Mouse (Mus musculus) small intestine, adult 2 months (tissue): ENCODE results near the gene Gsk3a. TPM values are rescaled to one million over a fixed set of nuclear protein-coding genes. Genes with fewer than 3 reads are reported as not detected.

ENCODE experiments used
- H3K27ac ChIP-seq: fragments of 200-500 bp; 2 replicates; pipeline ENCODE4 v1.5.1; 2012; ENCODE audit warnings: low read depth, low read length, control low read depth, inconsistent platforms; ENCODE audit not compliant: insufficient read depth
- H3K27me3 ChIP-seq: fragments of 200-500 bp; 2 replicates; pipeline ENCODE4 v1.6.1; 2012; ENCODE audit warnings: mild to moderate bottlenecking, moderate library complexity, low read length, inconsistent platforms; ENCODE audit not compliant: control insufficient read depth, insufficient read depth
- H3K36me3 ChIP-seq: fragments of 200-500 bp; 2 replicates; pipeline ENCODE4 v1.6.1; 2012; ENCODE audit warnings: mild to moderate bottlenecking, low read length, control low read depth, inconsistent platforms; ENCODE audit not compliant: control insufficient read depth, insufficient read depth
- H3K4me1 ChIP-seq: fragments of 200-500 bp; 2 replicates; pipeline ENCODE4 v1.6.1; 2012; ENCODE audit warnings: low read length, inconsistent platforms, mixed read lengths; ENCODE audit not compliant: control insufficient read depth, insufficient read depth, insufficient read length
- H3K4me3 ChIP-seq: fragments of 200-500 bp; 2 replicates; pipeline ENCODE4 v1.5.1; 2012; ENCODE audit warnings: low read depth, mild to moderate bottlenecking, control low read depth, inconsistent platforms, low read length, moderate library complexity
- CTCF ChIP-seq: fragments of 200-500 bp; IDR thresholded peaks from 2 replicates; pipeline ENCODE4 v1.5.1; 2012; ENCODE audit warnings: low read depth, mild to moderate bottlenecking, control low read depth, inconsistent platforms, low read length, moderate library complexity, mixed read lengths; ENCODE audit not compliant: insufficient replicate concordance, insufficient read length; ENCODE audit errors: extremely low read depth
- POLR2A ChIP-seq: fragments of 200-500 bp; IDR thresholded peaks from 2 replicates; pipeline ENCODE4 v1.6.1; 2012; ENCODE audit warnings: low read depth, mild to moderate bottlenecking, control low read depth, inconsistent platforms, low read length, moderate library complexity
- WGBS: fragments of 180-500 bp; shearing (Covaris S2); methylation state at CpG from one replicate; pipeline ENCODE4 v1.1.7; 2018; 5-methylcytosine and 5-hydroxymethylcytosine counted together
- polyA plus RNA-seq: library from polyadenylated mRNA; depleted of rRNA; stranded (reverse); fragments of >200 nt; gene quantifications from 2 replicates; pipeline ENCODE4 v1.2.3, GENCODE M21; 2012

The Gsk3a gene
- polyA plus RNA-seq, 1 experiment, result 163 TPM

DNA sequence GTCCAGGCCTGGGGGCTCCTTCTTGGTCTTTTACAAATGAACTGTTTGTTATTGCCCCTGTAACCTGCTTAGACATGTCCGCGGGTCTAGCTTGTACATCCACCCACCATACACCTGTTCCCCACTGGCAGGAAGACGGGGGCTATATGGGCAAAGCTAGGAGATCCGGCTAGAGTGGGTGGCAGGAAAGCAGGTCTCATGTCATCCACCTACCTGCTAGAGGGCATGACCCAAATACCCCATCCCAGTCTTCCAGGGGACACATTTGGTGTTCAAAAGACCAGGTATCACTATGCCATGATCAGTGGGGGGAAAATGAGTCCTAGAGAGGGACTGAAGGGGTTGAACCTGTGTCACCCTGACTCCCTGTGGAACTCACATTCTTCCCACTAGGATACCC lies 39.8 kb upstream of the Gsk3a start:
- Histone ChIP-seq H3K27me3 (no peaks in the 10 kb centered on the region), H3K36me3 (peaks cover 5% of the 10 kb centered on the region; the same call in 1 of the 2 replicates), H3K27ac (no peak overlapping the region), H3K4me3 (no peak overlapping the region), H3K4me1 (peaks cover 41% of the 10 kb centered on the region)
- TF ChIP-seq CTCF (no peak), POLR2A (no peak)
- WGBS, result 87% methylated on average over 4 of the region's 4 CpGs

DNA sequence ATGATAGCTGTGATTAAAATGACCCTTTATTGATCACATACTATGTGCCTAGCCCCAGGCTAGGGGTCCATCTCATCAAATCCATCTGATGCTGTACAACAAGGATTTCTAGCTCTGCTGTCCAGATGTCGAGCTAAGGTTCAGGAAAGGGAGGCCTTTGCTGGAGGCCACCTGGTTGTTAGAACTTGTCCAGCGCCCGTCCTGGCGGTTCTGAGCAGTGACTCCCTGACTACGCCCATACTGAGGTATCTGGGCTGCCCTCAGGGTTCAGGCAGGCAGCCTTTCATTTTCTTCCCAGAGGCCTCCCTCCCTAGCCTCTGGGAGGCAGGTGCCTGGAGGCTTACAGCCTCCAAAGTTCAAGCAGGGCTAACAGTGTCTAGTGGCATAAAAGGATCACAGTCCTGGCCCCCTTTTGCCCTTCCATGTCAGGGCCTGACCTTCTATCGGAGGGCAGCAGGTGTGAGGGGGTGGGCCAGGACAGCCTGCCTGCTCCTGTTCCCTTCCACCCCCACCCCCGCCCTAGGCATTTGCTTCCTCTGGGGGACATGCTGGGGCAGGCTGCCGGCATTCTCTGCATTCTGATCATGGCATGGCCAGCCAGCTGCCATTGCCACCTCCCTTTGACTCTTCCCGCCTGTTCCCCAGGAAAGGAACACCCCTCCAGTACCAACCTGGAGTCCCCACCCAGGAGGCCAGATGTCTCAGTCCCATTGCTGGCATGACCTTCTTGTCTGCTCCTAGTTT lies 38.1 kb upstream of the Gsk3a start:
- no peak for TF ChIP-seq POLR2A
- no peak for TF ChIP-seq CTCF
- Histone ChIP-seq H3K27ac (no peak overlapping the region), H3K27me3 (no peaks in the 10 kb centered on the region), H3K4me3 (no peak overlapping the region), H3K36me3 (peaks cover 17% of the 10 kb centered on the region), H3K4me1 (peaks cover 34% of the 10 kb centered on the region)
- 30% methylated on average over 9 of the region's 9 CpGs for whole genome bisulfite sequencing

DNA sequence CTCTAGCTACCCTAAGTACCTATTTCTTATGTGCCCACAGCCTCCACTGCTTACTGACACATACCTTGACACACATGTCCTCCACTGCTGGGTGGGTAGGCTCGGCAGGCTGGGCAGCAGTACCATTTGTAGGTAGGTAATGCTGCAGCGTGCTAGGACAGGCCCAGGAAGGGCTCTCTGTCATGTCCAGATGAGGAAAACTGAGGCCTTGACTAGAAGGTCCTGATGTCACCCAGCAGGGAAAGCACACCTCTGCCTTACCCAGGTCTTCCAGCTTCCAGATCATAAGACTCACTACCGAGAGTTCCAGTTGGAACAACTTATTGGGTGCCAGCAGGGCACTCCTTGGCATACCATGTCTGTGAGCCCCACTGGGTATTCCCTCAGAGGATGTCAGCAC lies 37.3 kb upstream of the Gsk3a start:
- Histone ChIP-seq H3K4me3 (no peak overlapping the region), H3K36me3 (peaks cover 17% of the 10 kb centered on the region), H3K4me1 (peaks cover 27% of the 10 kb centered on the region), H3K27ac (no peak overlapping the region), H3K27me3 (no peaks in the 10 kb centered on the region)
- WGBS, result 88% methylated on average over 3 of the region's 3 CpGs
- no peak for TF ChIP-seq CTCF

DNA sequence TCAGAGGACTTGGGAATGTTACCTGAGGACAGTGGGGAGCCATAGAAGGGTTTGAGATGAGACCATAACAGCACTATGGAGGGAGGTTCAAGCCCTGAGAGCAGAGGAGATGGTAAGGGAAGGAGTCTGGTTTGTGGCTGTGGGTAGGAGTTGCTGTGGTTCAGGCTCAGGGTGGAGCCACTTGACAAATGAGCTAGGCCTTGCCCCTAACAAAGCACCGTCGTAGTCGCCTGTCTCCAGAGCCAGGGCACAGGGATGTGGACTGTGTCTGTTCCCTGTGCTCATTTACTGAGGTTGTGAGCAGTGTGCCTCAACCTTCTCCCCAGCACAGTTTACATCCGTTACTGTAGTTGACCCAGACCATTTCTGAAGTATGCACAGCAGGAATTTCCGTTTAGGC lies 36.9 kb upstream of the Gsk3a start:
- Histone ChIP-seq H3K36me3 (peaks cover 17% of the 10 kb centered on the region), H3K4me1 (peaks cover 27% of the 10 kb centered on the region), H3K27me3 (no peaks in the 10 kb centered on the region), H3K4me3 (no peak overlapping the region), H3K27ac (no peak overlapping the region)
- WGBS, result 67% methylated on average over 5 of the region's 5 CpGs
- TF ChIP-seq POLR2A, result no peak

DNA sequence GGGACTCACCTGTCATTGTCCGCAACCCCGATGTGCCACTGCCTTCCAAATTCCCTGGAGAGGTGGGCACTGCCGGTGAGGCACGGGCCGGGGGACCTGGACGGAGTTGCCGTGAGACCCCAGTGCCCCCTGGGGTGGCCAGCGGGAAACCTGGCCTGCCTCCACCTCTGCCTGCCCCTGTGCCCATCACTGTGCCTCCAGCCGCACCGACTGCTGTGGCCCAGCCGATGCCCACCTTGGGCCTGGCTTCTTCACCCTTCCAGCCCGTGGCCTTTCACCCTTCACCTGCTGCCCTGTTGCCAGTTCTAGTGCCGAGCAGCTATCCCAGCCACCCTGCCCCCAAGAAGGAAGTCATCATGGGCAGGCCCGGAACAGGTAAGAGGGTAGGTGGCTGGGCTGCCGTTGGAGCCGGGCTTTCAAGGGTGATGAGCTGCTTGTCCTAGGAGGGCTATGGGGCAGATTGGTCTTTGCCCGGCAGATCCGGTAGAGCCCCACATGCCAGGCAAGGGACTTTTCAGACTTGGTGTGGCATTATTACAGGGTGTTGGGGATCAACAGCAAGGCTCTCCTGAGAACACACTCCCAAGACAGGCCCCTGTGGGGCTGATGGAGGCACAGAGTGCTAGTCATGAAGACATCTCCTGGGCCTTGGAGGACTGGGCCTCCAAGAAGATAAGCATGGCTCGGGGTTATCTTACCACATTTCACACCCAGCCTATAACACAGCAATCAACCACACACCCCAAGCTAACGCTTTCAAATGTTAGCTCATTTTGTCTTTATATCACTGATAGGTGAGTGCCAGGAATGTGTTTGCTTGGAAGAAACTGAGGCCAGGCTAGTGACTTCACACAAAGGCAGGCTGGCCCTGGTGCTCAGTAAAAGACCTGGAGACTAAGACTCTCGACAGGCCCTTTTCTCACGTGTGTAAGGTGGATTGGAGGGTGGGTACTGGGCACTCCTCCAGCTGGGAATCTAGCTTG lies 35.9 kb upstream of the Gsk3a start:
- peaks cover 25% of the 10 kb centered on the region for H3K4me1 ChIP-seq
- no peak overlapping the region for H3K4me3 ChIP-seq
- H3K27ac ChIP-seq, result no peak overlapping the region
- no peaks in the 10 kb centered on the region for H3K27me3 ChIP-seq
- 81% methylated on average over 22 of the region's 22 CpGs for WGBS
- peaks cover 17% of the 10 kb centered on the region for H3K36me3 ChIP-seq
- TF ChIP-seq POLR2A (no peak), CTCF (no peak)

DNA sequence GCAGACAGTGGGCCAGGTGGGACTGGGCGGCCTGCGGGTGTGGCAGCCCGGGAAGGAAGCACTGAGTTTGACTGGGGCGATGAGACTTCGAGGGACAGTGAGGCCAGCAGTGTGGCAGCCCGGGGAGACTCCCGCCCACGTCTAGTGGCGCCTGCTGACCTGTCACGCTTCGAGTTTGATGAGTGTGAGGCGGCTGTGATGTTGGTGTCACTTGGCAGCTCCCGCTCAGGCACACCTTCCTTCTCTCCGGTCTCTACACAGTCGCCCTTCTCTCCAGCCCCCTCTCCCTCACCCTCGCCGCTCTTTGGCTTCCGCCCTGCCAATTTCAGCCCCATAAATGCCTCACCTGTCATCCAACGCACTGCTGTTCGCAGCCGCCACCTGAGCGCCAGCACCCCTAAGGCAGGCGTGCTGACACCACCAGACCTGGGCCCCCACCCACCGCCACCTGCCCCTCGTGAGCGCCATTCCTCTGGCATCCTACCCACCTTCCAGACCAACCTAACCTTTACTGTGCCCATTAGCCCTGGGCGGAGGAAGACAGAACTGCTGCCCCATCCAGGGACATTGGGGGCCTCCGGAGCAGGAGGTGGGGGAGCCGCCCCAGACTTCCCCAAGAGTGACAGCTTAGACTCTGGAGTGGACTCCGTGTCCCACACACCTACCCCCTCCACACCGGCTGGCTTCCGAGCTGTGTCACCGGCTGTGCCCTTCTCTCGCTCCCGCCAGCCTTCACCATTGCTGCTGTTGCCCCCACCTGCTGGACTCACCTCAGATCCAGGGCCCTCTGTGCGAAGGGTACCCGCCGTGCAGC lies 35.0 kb upstream of the Gsk3a start:
- TF ChIP-seq POLR2A (no peak), CTCF (no peak)
- WGBS, result 91% methylated on average over 38 of the region's 38 CpGs
- Histone ChIP-seq H3K4me3 (no peak overlapping the region), H3K27me3 (no peaks in the 10 kb centered on the region), H3K27ac (no peak overlapping the region), H3K36me3 (peaks cover 17% of the 10 kb centered on the region), H3K4me1 (peaks cover 24% of the 10 kb centered on the region)
